Mouse (Mus musculus): ENCODE measurements around the gene Fam213b.

DNA sequence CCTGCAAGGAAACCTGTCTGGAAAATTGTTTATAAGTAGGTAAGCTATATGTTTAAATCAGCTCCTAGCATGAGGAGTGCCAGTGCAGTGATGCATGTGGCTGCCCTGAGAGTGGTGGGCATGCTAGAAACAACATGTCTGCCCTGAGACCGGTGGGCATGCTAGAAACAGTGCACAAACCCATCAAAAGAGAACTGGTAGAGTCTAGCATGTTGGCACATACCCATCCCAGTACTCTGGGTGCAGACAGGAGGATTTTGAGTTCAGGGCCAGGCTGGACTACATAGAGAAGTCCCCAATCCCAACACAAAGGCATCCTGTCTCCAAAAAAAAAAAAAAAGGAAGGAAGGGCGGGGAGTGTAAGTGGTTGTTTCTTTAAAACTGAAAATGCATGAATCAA, 35.9 kb upstream of the Fam213b start:
- TF ChIP-seq POLR2A (IDR thresholded peaks at IDR 0.05; ENCODE audit: borderline replicate concordance, extremely low read depth, insufficient read depth, insufficient read length, poor library complexity, severe bottlenecking) = no peak
- TF ChIP-seq CTCF (IDR thresholded peaks at IDR 0.05; ENCODE audit: borderline replicate concordance, extremely low read depth, insufficient read depth, insufficient read length) = no peak
